Mouse (Mus musculus): Measurements from ENCODE around the gene Atp2b4. TPM values are rescaled to one million over a fixed set of nuclear protein-coding genes. Genes with fewer than 3 reads are reported as not detected.
A peak's percentile ranks its signal among the peaks of the same experiment; 100 is the strongest.
"Not testable (repeated sequence)": the region's sequence is repeated elsewhere in the genome, so short reads cannot be mapped to it uniquely, and the experiment has no call there.

Gene Atp2b4
- total RNA-seq, 2 experiments from 2014 or later = 25.1 to 41.5 TPM

- DNase-seq (ENCODE audit: low spot score in 2 of 2) = no peak
Measured at GRCm38 (mm10) chr1:133751621-133752020, 49.2 kb downstream of the Atp2b4 start.

- DNase-seq (ENCODE audit: low spot score in 2 of 2) = no peak
Measured at GRCm38 (mm10) chr1:133749954-133750353, 50.9 kb downstream of the Atp2b4 start.

- DNase-seq (ENCODE audit: low spot score in 2 of 2) = no peak
Measured at GRCm38 (mm10) chr1:133745078-133745495, 55.8 kb downstream of the Atp2b4 start.

- DNase-seq (ENCODE audit: low spot score in 2 of 2) = peak; percentile 47 to 67
Measured at GRCm38 (mm10) chr1:133744609-133745008, 56.2 kb downstream of the Atp2b4 start.

GRCm38 (mm10) chr1:133742517-133742916 lies 58.3 kb downstream of the Atp2b4 start:
- no peak for DNase-seq (ENCODE audit: low spot score in 2 of 2)

- DNase-seq (ENCODE audit: low spot score in 2 of 2) = no peak
Measured at GRCm38 (mm10) chr1:133741881-133742434, 58.9 kb downstream of the Atp2b4 start.

- DNase-seq (ENCODE audit: low spot score in 2 of 2) = no peak
Measured at GRCm38 (mm10) chr1:133741171-133741570, 59.7 kb downstream of the Atp2b4 start.

GRCm38 (mm10) chr1:133736664-133737063 lies 64.2 kb downstream of the Atp2b4 start:
- DNase-seq (ENCODE audit: low spot score in 2 of 2) = no peak

- peak; percentile 42 to 60 for DNase-seq (ENCODE audit: low spot score in 2 of 2)
Measured at GRCm38 (mm10) chr1:133735995-133736652, 64.7 kb downstream of the Atp2b4 start.

- no peak for DNase-seq (ENCODE audit: low spot score in 2 of 2)
Measured at GRCm38 (mm10) chr1:133732814-133733213, 68.0 kb downstream of the Atp2b4 start.

- no peak for DNase-seq (ENCODE audit: low spot score in 2 of 2)
Measured at GRCm38 (mm10) chr1:133728339-133728738, 72.5 kb downstream of the Atp2b4 start.

GRCm38 (mm10) chr1:133720342-133720741 lies 80.5 kb downstream of the Atp2b4 start:
- no peak for DNase-seq (ENCODE audit: low spot score in 2 of 2)

GRCm38 (mm10) chr1:133718786-133719185 lies 82.1 kb downstream of the Atp2b4 start:
- DNase-seq (ENCODE audit: low spot score in 2 of 2) = no peak

GRCm38 (mm10) chr1:133718296-133718695 lies 82.5 kb downstream of the Atp2b4 start:
- DNase-seq (ENCODE audit: low spot score in 2 of 2) = no peak

- DNase-seq (ENCODE audit: low spot score in 2 of 2) = peak in 1 of 2 experiments; percentile 34
Measured at GRCm38 (mm10) chr1:133716464-133716863, 84.4 kb downstream of the Atp2b4 start.

GRCm38 (mm10) chr1:133715191-133715590 lies 85.7 kb downstream of the Atp2b4 start:
- no peak for DNase-seq (ENCODE audit: low spot score in 2 of 2)

- DNase-seq (ENCODE audit: low spot score in 2 of 2) = no peak
Measured at GRCm38 (mm10) chr1:133713009-133713370, 87.9 kb downstream of the Atp2b4 start.

- DNase-seq (ENCODE audit: low spot score in 2 of 2) = no peak
Measured at GRCm38 (mm10) chr1:133712288-133713008, 88.4 kb downstream of the Atp2b4 start.

- no peak for DNase-seq (ENCODE audit: low spot score in 2 of 2)
Measured at GRCm38 (mm10) chr1:133711376-133711775, 89.5 kb downstream of the Atp2b4 start.

- no peak for DNase-seq (ENCODE audit: low spot score in 2 of 2)
Measured at GRCm38 (mm10) chr1:133710895-133711294, 89.9 kb downstream of the Atp2b4 start.

- DNase-seq (ENCODE audit: low spot score in 2 of 2) = no peak
Measured at GRCm38 (mm10) chr1:133709292-133709691, 91.5 kb downstream of the Atp2b4 start.

GRCm38 (mm10) chr1:133701824-133702223 lies 99.0 kb downstream of the Atp2b4 start:
- not testable (repeated sequence) for DNase-seq (ENCODE audit: low spot score in 2 of 2)

Data from adrenal gland, adult 18-20 months (tissue).